Mouse (Mus musculus): Measurements from ENCODE around the gene N4bp2l2.
"Not testable (repeated sequence)": the region's sequence is repeated elsewhere in the genome, so short reads cannot be mapped to it uniquely, and the experiment has no call there.

N4bp2l2 gene

DNA sequence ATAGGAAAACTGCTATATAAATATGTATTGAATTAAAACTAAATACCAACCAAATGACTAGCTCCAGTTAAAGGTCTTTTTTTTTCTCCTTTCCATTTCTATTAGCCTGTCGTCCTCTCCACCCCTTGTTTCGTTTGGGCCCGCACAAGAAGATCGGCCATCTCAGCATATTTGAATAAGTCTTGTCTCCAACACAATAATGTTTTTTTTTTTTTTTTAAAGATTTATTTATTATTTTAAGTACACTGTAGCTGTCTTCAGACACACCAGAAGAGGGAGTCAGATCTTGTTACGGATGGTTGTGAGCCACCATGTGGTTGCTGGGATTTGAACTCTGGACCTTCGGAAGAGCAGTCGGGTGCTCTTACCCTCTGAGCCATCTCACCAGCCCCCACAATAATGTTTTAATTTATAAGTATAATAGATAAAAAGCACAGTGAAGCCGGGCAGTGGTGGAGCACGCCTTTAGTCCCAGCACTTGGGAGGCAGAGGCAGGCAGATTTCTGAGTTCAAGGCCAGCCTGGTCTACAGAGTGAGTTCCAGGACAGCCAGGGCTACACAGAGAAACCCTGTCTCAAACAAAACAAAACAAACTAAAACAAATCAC, at the start of gene N4bp2l2:
Gene N4bp2l2 (minus strand): TSS at position 51 of the 607 bp plus-strand sequence.
- not testable (repeated sequence) for DNase-seq (ENCODE audit: low spot score in 2 of 2)

- DNase-seq (ENCODE audit: low spot score in 2 of 2), result no peak
Observed at GRCm38 (mm10) chr5:150713431-150713830, 47.4 kb upstream of the N4bp2l2 start.

GRCm38 (mm10) chr5:150711503-150711902, 45.5 kb upstream of the N4bp2l2 start:
- DNase-seq (ENCODE audit: low spot score in 2 of 2), result no peak

DNA sequence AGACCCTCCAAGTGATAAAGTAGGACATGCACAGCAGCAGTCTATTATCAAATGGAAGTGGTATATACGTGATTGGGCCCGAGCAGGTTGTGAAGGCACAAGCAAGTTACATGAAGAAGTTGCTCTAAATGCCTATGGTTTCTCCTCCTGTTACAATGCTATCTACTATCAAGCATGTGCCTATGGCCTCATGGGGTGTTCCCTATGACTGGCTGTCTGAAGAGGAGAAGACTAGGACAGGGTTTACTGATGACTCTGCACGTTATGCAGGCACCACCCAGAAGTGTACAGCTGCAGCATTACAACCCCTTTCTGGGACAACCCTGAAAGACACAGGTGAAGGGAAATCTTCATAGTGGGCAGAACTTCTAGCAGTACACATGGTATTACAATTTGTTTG, 41.2 kb upstream of the N4bp2l2 start:
- not testable (repeated sequence) for DNase-seq (ENCODE audit: low spot score in 2 of 2)

DNA sequence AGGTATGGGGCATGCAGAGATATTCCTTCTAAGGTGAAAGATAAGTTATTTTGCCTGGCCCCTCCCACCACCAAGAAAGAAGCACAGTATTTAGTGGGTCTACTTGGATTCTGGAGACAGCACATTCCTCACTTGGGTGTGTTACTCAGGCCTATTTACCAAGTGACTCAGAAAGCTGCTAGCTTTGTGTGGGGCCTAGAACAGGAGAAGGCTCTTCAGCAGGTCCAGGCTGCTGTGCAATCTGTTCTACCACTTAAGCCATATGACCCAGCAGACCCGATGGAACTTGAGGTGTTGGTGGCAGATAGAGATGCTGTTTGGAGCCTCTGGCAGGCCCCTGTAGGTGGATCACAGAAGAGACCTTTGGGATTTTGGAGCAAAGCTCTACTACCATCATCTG, 40.7 kb upstream of the N4bp2l2 start:
- not testable (repeated sequence) for DNase-seq (ENCODE audit: low spot score in 2 of 2)

DNA sequence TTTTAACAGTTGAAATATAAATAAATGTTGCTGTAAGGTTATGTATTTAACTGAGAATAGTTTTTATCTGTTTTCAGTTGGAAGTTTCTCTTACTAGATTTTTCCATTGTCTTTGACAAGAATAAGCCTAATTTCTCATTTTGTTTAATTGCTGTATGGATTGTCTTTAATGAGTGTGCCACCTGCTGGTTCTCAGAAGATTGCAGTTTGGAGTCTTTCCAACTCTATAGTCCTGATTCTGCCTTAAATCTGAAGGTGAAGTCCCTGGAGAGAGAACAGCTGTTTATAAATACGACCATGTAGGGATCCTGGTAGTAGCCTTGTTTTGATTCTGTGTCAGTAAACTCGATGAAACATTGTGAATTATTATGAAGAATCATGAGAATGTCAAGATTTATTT, 36.7 kb upstream of the N4bp2l2 start:
- DNase-seq (ENCODE audit: low spot score in 2 of 2), result no peak

DNA sequence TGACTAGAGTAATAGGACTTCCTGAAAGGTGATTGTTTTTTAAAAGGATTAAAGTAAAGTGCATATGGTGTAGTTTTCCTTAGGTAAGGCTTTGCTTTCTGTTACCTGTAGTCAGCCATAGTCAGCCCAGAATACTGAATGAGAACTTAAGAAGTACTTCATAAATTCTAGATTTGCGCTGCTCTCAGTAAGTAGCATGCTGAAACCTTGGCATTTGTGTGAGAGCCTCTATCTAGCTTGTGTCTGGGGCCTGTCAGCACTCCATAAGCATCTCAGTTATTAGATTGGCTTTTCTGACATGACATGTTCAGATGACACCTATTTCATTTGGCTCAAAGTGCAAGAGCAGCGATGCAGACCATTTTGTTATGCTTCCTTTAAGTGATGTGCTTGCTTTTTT, 27.3 kb upstream of the N4bp2l2 start:
- no peak for DNase-seq (ENCODE audit: low spot score in 2 of 2)

DNA sequence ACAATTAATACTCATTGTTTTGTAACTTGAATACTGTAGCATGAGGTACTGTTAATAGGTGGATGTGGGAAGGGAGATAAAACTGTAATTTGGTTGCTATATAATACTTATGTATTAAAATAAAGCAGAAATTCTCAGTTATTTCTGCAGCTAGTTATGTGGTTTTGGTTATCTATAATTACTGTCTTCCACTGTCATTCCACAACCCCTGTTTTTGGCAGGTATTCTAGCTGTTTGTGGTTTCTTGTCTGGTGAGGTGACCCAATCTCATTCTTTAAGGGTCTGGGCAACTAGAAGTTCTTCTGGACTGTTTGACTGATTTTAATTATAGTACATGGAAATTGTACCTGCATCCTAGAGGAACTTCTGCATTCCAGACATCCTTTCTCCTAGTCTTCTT, 24.7 kb upstream of the N4bp2l2 start:
- DNase-seq (ENCODE audit: low spot score in 2 of 2), result no peak

GRCm38 (mm10) chr5:150682862-150683261, 16.9 kb upstream of the N4bp2l2 start:
- not testable (repeated sequence) for DNase-seq (ENCODE audit: low spot score in 2 of 2)

- no peak for DNase-seq (ENCODE audit: low spot score in 2 of 2)
Observed at GRCm38 (mm10) chr5:150674866-150675265, 8.9 kb upstream of the N4bp2l2 start.

- no peak for DNase-seq (ENCODE audit: low spot score in 2 of 2)
Observed at GRCm38 (mm10) chr5:150673880-150674621, 8.1 kb upstream of the N4bp2l2 start.

DNA sequence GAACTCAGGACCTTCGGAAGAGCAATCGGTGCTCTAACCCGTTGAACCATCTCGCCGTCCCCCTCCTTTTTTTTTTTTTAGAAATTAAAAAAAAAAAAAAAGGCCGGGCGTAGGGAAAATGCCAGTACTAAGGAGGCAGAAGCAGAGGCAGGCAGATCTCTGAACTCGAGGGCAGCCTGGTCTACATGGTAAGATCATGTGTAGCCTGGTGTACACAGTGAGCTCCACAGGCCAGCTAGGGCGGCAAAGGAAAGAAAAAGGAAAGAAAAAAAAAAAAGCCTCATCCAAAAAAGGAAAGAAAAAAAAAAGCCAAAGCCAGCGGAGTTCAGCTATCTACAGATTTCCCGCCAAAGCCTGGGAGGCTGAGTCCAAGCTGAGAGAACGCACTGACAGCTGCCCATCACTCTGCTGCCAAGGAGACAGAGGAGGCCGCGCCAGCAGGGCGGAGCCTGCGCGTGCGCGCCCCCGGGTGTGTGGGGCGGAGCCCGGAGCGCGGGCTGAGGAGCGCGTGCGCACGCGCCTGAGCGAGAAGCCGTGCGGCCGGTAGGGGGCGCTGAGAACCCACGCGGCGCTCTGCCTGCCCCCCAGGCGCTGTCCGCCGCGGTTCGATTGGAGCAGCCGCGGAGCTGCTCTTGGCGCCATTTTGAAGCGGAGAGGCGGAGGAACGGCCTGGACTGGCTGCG, 7.3 kb upstream of the N4bp2l2 start, which contains the start of gene Pds5b:
Gene Pds5b (plus strand): TSS at position 587 of the 683 bp plus-strand sequence.
- peak; percentile 84 to 88 for DNase-seq (ENCODE audit: low spot score in 2 of 2)

GRCm38 (mm10) chr5:150672343-150672742, 6.4 kb upstream of the N4bp2l2 start:
- DNase-seq (ENCODE audit: low spot score in 2 of 2), result no peak

GRCm38 (mm10) chr5:150668731-150669130, 2.7 kb upstream of the N4bp2l2 start:
- DNase-seq (ENCODE audit: low spot score in 2 of 2), result no peak

DNA sequence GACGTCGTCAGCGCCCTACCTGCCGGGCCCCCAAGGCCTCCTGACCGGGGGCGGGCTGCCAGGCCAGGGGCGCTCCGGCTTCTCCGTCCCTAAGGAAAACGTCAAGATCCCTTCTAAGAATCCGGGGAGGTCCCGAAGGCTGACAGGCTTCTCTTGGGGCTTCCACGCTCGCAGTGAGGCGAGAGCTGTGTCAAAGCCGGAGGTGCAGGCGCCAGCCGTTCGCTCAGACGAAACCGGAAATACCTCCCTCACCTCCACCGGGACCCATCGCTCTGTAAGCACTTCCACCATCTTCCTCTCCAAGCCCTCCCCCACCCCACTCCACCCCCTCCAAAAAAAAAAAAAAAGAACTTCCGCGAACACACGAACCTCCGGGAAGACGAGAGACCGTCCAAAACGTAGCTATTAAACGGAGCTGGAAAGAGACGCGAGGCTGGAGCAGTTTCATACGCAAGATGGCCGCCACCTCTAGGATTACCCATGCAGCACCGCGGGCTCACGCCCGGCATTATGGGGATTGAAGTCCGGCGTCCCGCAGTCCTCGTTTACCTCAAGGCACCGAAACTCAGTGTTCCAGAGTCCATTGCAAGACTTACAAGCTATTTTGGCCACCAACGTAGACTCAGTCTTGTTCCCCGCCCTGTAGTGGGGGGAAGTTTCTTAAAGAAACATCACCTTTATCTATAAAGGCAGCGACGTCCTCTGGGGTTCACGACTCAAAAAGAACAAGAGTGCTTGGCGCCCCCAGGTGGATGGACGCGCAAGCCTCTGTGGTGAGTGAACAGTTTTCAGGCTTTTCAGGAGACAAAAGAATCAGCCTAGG, 640 bp downstream of the N4bp2l2 start:
- peak; percentile 96 to 97 for DNase-seq (ENCODE audit: low spot score in 2 of 2)

DNA sequence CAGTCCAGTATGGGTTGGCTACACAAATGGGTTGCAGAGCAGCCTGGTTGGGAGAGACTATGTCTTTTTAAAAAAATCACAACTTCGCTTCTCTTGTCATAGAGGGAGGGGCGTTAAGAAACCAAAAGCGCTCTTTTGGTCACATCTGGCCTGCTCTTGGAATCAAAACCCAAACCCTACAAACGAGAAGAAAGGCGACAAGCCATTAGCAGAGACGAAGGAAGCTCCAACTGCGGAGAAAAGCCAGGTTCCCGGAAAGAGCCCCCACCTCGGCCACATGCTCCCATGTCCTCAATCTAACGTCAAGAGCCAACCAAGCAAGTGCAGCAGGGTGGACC, 1.2 kb downstream of the N4bp2l2 start:
- DNase-seq (ENCODE audit: low spot score in 2 of 2), result no peak

DNA sequence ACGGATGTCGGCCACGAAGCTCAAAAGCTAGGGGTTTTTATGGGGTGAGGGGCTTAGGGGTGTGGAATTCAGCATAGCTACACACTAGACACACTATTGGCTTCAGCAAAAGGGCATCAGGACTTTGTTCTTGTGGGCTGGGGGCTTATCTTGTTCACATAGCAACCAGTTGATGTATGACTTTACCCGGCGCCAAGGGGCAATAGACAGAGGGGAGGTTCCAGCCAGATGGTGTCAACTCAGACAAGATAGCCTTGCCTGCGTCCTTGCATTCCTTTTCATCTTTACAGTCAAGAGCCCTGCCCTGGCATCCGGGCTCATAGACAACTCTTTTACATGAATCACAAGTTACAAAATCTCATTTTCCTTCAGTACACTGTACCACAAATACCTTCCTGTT, 2.1 kb downstream of the N4bp2l2 start:
- DNase-seq (ENCODE audit: low spot score in 2 of 2), result not testable (repeated sequence)

DNA sequence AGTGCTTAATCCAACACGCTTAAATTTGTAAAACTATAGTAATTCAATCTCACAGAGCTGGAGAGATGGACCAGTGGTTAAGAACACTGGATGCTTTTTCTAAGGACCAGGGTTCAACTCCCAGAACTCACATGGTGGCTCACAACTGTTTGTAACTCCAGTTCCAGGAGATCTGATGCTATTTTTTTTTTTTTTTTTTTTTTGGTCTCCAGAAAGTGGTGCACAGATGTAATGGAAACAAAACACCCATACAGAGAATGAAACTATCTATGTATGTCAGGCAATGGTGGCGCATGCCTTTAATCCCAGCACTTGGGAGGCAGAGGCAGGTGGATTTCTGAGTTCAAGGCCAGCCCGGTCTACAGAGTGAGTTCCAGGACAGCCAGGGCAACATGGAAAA, 5.7 kb downstream of the N4bp2l2 start:
- DNase-seq (ENCODE audit: low spot score in 2 of 2), result not testable (repeated sequence)

DNA sequence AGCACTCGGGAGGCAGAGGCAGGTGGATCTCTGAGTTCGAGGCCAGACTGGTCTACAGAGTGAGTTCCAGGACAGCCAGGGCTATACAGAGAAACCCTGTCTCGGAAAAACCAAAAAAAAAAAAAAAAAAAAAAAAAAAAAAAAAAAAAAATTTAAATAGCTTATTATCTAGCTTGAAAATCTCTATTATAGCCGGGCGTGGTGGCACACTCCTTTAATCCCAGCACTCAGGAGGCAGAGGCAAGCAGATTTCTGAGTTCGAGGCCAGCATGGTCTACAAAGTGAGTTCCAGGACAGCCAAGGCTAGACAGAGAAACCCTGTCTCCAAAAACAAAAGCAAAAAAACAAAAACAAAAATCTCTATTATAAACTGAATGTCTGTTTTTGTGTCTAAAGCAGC, 6.6 kb downstream of the N4bp2l2 start:
- not testable (repeated sequence) for DNase-seq (ENCODE audit: low spot score in 2 of 2)

DNA sequence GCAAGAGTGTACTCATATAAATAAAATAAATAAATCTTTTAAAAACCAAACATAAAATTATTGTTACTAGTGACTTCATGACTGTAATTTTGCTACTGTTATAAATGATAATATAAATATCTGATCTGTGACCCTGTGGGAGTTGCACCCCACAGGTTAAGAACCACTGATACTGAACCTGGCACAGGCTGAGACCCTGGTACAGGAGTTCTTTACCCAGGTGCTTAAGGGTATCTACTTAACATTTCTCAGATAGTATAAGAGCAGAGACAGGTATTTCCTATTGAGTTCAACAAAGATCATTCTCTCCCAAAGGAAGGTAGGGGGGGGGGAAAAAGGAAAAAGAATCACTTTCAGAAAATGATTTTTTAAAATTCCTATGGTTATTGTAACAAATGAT, 11.4 kb downstream of the N4bp2l2 start:
- DNase-seq (ENCODE audit: low spot score in 2 of 2), result no peak

- no peak for DNase-seq (ENCODE audit: low spot score in 2 of 2)
Observed at GRCm38 (mm10) chr5:150652578-150652977, 13.4 kb downstream of the N4bp2l2 start.

DNA sequence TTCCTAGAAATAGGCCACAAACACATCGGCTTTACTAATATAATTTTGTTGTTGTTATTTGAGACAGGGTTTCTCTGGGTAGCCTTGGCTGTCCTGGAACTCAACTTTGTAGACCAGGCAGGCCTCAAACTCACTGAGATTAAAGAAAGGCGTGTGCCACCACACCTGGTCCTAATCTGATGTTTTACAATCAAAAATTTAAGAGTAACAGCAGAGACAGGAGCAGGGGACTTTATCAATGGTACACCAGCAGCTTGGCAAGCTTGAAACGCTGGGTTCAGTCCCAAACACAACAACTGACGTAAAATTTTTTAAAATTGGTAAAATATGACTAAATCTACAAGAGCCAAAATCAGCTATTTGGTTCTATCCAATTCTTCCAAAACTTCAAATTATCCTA, 21.1 kb downstream of the N4bp2l2 start:
- no peak for DNase-seq (ENCODE audit: low spot score in 2 of 2)
